Comparison of ENCODE assay signal across 24 mouse cellular contexts in the genomic region with DNA sequence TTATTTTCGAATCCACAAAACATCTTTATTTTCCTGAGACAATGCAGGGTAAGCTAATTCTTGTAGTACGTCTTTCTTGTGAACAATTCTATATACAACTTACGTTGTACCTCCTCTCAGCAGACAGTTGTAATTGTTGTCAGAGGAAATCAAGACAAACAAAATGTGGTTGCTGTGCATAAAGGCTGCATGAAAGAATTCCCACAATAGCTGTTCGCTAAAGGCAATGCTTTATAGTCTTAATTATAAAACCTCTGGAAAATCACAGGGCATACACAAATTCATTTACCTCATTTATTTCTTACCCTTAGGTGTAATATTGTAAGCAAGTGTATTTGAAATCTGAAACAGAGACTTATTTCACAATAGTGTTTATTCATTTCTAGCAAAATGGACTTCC.
A peak's percentile ranks its signal among the peaks of the same experiment; 100 is the strongest.
DNase-seq lines count a peak whose midpoint lies in the region; ATAC-seq and TF ChIP-seq lines count a peak whose summit lies in the region.
"Had no signal": no experiment of that assay in that cellular context is flagged by ENCODE, and none has a peak within 500 bp of the region (broad histone marks: within the 10 kb centered on the region; RNA-seq: fewer than 3 reads in every experiment).

No protein-coding gene starts in this region.

- no peak for DNase-seq in hindbrain, embryonic 10.5 days (ENCODE audit: low spot score)
- no peak for DNase-seq in hindbrain, postnatal 0 days (ENCODE audit: low spot score)
- no peak for DNase-seq in neural tube, embryonic 10.5 days (ENCODE audit: extremely low spot score, low spot score)
- no peak for DNase-seq in thymus, postnatal 0 days (ENCODE audit: low spot score)
- DNase-seq: adrenal gland, adult 8-10 months; adrenal gland, postnatal 14 days; adrenal gland, postnatal 36 days; B cell, adult 2 months; cerebellum, adult 11-12 months; cerebellum, adult 2 months; cerebellum, adult 9-10 months; cerebellum, postnatal 10 days; cerebellum, postnatal 25 days had no signal

- H3K4me1 ChIP-seq in hindbrain, embryonic 13.5 days (replicated peaks) = no peaks in the 10 kb centered on the region
- H3K4me1 ChIP-seq in hindbrain, embryonic 10.5 days (replicated peaks) = no peaks in the 10 kb centered on the region
- H3K4me1 ChIP-seq in hindbrain, embryonic 16.5 days (ENCODE audit: control insufficient read depth, insufficient read depth, low read depth, low read length) = no peaks in the 10 kb centered on the region
- H3K4me1 ChIP-seq in hindbrain, postnatal 0 days (ENCODE audit: insufficient read depth, low read length) = no peaks in the 10 kb centered on the region
- no peaks in the 10 kb centered on the region for H3K4me1 ChIP-seq in neural tube, embryonic 13.5 days (replicated peaks)
- H3K4me1 ChIP-seq: embryonic facial prominence, embryonic 10.5 days; embryonic facial prominence, embryonic 12.5 days had no signal

- no peak for TF ChIP-seq CTCF in hindbrain, postnatal 0 days (IDR thresholded peaks at IDR 0.05; ENCODE audit: low read depth)

- H3K27ac ChIP-seq in hindbrain, embryonic 13.5 days = peak overlapping the region; percentile 12; the same call in 1 of the 2 replicates
- no peak overlapping the region for H3K27ac ChIP-seq in hindbrain, embryonic 10.5 days
- H3K27ac ChIP-seq in hindbrain, embryonic 16.5 days (ENCODE audit: low read depth, low read length) = no peak overlapping the region
- no peak overlapping the region for H3K27ac ChIP-seq in hindbrain, postnatal 0 days
- H3K27ac ChIP-seq in neural tube, embryonic 13.5 days (replicated peaks) = peak overlapping the region; percentile 61; the same call in 1 of the 2 replicates
- H3K27ac ChIP-seq: embryonic facial prominence, embryonic 10.5 days; embryonic facial prominence, embryonic 12.5 days had no signal

- H3K4me3 ChIP-seq in hindbrain, embryonic 13.5 days = no peak overlapping the region
- no peak overlapping the region for H3K4me3 ChIP-seq in hindbrain, embryonic 10.5 days
- no peak overlapping the region for H3K4me3 ChIP-seq in hindbrain, embryonic 16.5 days (ENCODE audit: low read length)
- no peak overlapping the region for H3K4me3 ChIP-seq in hindbrain, postnatal 0 days (ENCODE audit: low read length)
- H3K4me3 ChIP-seq in neural tube, embryonic 13.5 days = no peak overlapping the region
- H3K4me3 ChIP-seq: embryonic facial prominence, embryonic 10.5 days; embryonic facial prominence, embryonic 12.5 days had no signal

- ATAC-seq in hindbrain, embryonic 13.5 days (ENCODE audit: low FRiP score) = no peak
- ATAC-seq in hindbrain, embryonic 16.5 days = peak; percentile 48
- ATAC-seq in hindbrain, postnatal 0 days = no peak
- ATAC-seq in neural tube, embryonic 13.5 days (ENCODE audit: low read depth) = peak; percentile 43
- ATAC-seq: activated CD4-positive, CD25-positive, alpha-beta regulatory T cell, adult 4 months; CD4-positive, CD25-positive, alpha-beta regulatory T cell, adult 4 months; forebrain, embryonic 14.5 days; Patski had no signal

- 69% methylated on average over 4 of the region's 4 CpGs for WGBS in hindbrain, embryonic 13.5 days
- WGBS in hindbrain, embryonic 10.5 days = 86% methylated on average over 4 of the region's 4 CpGs
- 65% methylated on average over 4 of the region's 4 CpGs for WGBS in hindbrain, embryonic 16.5 days
- 70% methylated on average over 4 of the region's 4 CpGs for WGBS in hindbrain, postnatal 0 days
- 62% methylated on average over 4 of the region's 4 CpGs for WGBS in neural tube, embryonic 13.5 days

- no peak overlapping the region for H3K4me2 ChIP-seq in hindbrain, embryonic 13.5 days
- no peak overlapping the region for H3K4me2 ChIP-seq in hindbrain, embryonic 16.5 days (ENCODE audit: low read length)
- no peak overlapping the region for H3K4me2 ChIP-seq in hindbrain, postnatal 0 days (ENCODE audit: low read depth, low read length)
- no peak overlapping the region for H3K4me2 ChIP-seq in neural tube, embryonic 13.5 days
- H3K4me2 ChIP-seq: embryonic facial prominence, embryonic 12.5 days had no signal

- no peaks in the 10 kb centered on the region for H3K9me3 ChIP-seq in hindbrain, embryonic 13.5 days
- H3K9me3 ChIP-seq in hindbrain, embryonic 10.5 days = no peaks in the 10 kb centered on the region
- H3K9me3 ChIP-seq in hindbrain, embryonic 16.5 days (ENCODE audit: control insufficient read depth, low read length) = no peaks in the 10 kb centered on the region
- no peaks in the 10 kb centered on the region for H3K9me3 ChIP-seq in hindbrain, postnatal 0 days (ENCODE audit: low read length)
- no peaks in the 10 kb centered on the region for H3K9me3 ChIP-seq in neural tube, embryonic 13.5 days
- H3K9me3 ChIP-seq: embryonic facial prominence, embryonic 10.5 days; embryonic facial prominence, embryonic 12.5 days; G1E had no signal

- no peak overlapping the region for H3K9ac ChIP-seq in hindbrain, embryonic 13.5 days
- no peak overlapping the region for H3K9ac ChIP-seq in hindbrain, embryonic 16.5 days (ENCODE audit: low read depth, low read length)
- no peak overlapping the region for H3K9ac ChIP-seq in hindbrain, postnatal 0 days (replicated peaks; ENCODE audit: low read length)
- H3K9ac ChIP-seq in neural tube, embryonic 13.5 days = no peak overlapping the region
- H3K9ac ChIP-seq: embryonic facial prominence, embryonic 12.5 days had no signal

- no peaks in the 10 kb centered on the region for H3K36me3 ChIP-seq in hindbrain, embryonic 13.5 days
- no peaks in the 10 kb centered on the region for H3K36me3 ChIP-seq in hindbrain, embryonic 10.5 days
- no peaks in the 10 kb centered on the region for H3K36me3 ChIP-seq in hindbrain, embryonic 16.5 days (ENCODE audit: control insufficient read depth, insufficient read depth, low read length)
- no peaks in the 10 kb centered on the region for H3K36me3 ChIP-seq in hindbrain, postnatal 0 days (ENCODE audit: insufficient read depth, low read length)
- no peaks in the 10 kb centered on the region for H3K36me3 ChIP-seq in neural tube, embryonic 13.5 days
- H3K36me3 ChIP-seq: embryonic facial prominence, embryonic 10.5 days; embryonic facial prominence, embryonic 12.5 days; G1E had no signal

- H3K27me3 ChIP-seq in hindbrain, embryonic 13.5 days = no peaks in the 10 kb centered on the region
- H3K27me3 ChIP-seq in hindbrain, embryonic 10.5 days (ENCODE audit: insufficient read depth, poor library complexity, severe bottlenecking) = no peaks in the 10 kb centered on the region
- H3K27me3 ChIP-seq in hindbrain, embryonic 16.5 days (replicated peaks; ENCODE audit: control insufficient read depth, insufficient read depth, low read length) = no peaks in the 10 kb centered on the region
- no peaks in the 10 kb centered on the region for H3K27me3 ChIP-seq in hindbrain, postnatal 0 days (ENCODE audit: insufficient read depth, low read length)
- no peaks in the 10 kb centered on the region for H3K27me3 ChIP-seq in neural tube, embryonic 13.5 days
- H3K27me3 ChIP-seq: CH12.LX; embryonic facial prominence, embryonic 12.5 days; Patski had no signal

Comparison
In these comparisons a context has a peak if more than half of its experiments do, and no peak if none do; other contexts are left out.
1. ATAC-seq: peak in hindbrain, embryonic 16.5 days (single experiment) and neural tube, embryonic 13.5 days (single experiment); none in hindbrain, embryonic 13.5 days (single experiment) and hindbrain, postnatal 0 days (single experiment).
2. H3K27ac ChIP-seq: peak in hindbrain, embryonic 13.5 days (single experiment) and neural tube, embryonic 13.5 days (single experiment); none in hindbrain, embryonic 10.5 days (single experiment), hindbrain, embryonic 16.5 days (single experiment) and hindbrain, postnatal 0 days (single experiment).